Mouse (Mus musculus): Measurements from ENCODE around the gene Mertk. TPM values are rescaled to one million over a fixed set of nuclear protein-coding genes. Genes with fewer than 3 reads are reported as not detected.
A peak's percentile ranks its signal among the peaks of the same experiment; 100 is the strongest.

Mertk gene
- polyA plus RNA-seq, 1 experiment = 9.2 TPM

DNA sequence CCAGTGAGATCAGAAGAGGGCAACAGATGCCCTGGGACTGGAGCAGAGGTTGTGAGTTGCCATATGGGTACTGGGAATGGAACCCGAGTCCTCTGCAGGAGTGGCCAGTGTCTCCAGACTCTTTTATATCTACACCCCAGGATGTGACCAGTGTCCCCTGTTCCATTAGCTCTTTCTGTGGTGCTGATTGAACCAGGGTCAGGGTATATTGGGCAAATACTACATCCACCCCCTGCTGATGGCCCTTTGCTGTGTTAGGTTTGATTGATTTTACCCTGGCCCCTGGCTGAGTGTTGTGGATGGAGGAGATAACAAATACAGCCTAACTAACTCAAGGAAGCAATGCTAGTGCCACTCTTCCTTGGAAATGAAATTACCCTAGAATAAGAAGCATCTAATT lies 117.6 kb downstream of the Mertk start:
- 96% methylated on average over 1 of the region's 1 CpGs for WGBS
- Histone ChIP-seq H3K4me1 (ENCODE audit: control insufficient read depth, insufficient read depth, insufficient read length) (peaks cover 4% of the 10 kb centered on the region; the same call in 1 of the 2 replicates), H3K36me3 (ENCODE audit: control insufficient read depth, insufficient read depth, low read length) (no peaks in the 10 kb centered on the region), H3K4me3 (ENCODE audit: extremely low read depth, insufficient read depth, insufficient read length) (no peak overlapping the region), H3K27me3 (ENCODE audit: control insufficient read depth, insufficient read depth, low read length) (no peaks in the 10 kb centered on the region), H3K27ac (ENCODE audit: insufficient read depth, low read length) (no peak overlapping the region)
- no peak for DNase-seq (ENCODE audit: low read depth in 1 of 2, low spot score in 2 of 2)
- TF ChIP-seq CTCF (IDR thresholded peaks at IDR 0.05; ENCODE audit: extremely low read depth, insufficient read depth, insufficient read length, insufficient replicate concordance) (no peak), POLR2A (IDR thresholded peaks at IDR 0.05; ENCODE audit: low read depth, low read length) (no peak)

DNA sequence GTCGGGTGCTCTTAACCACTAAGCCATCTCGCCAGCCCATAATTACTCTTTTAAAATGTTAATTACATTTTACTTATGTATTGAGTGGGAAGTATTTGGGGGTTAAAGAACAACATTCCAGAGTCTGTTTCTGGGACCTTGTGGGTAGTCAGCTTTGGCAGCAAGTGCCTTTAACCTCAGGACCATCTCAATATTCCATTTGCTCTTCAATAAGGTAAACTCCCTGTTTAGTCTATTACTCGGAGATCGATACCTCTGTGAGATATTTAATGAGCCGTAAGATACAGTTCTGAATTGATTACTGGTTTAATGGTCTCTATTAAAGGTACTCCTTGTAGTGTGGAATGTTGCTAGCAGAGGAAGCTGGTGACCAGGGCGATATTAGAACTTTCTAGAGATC lies 118.2 kb downstream of the Mertk start:
- TF ChIP-seq CTCF (IDR thresholded peaks at IDR 0.05; ENCODE audit: extremely low read depth, insufficient read depth, insufficient read length, insufficient replicate concordance) (no peak), POLR2A (IDR thresholded peaks at IDR 0.05; ENCODE audit: low read depth, low read length) (no peak)
- no peak overlapping the region; the same call in 1 of the 2 replicates for H3K4me3 ChIP-seq (ENCODE audit: extremely low read depth, insufficient read depth, insufficient read length)
- 47% methylated on average over 6 of the region's 6 CpGs for WGBS
- H3K36me3 ChIP-seq (ENCODE audit: control insufficient read depth, insufficient read depth, low read length) = no peaks in the 10 kb centered on the region
- H3K27me3 ChIP-seq (ENCODE audit: control insufficient read depth, insufficient read depth, low read length) = no peaks in the 10 kb centered on the region
- DNase-seq (ENCODE audit: low read depth in 1 of 2, low spot score in 2 of 2) = no peak
- no peak overlapping the region for H3K27ac ChIP-seq (ENCODE audit: insufficient read depth, low read length)
- peaks cover 4% of the 10 kb centered on the region; the same call in 1 of the 2 replicates for H3K4me1 ChIP-seq (ENCODE audit: control insufficient read depth, insufficient read depth, insufficient read length)

GRCm38 (mm10) chr2:128817387-128817785 lies 118.6 kb downstream of the Mertk start:
- H3K4me3 ChIP-seq (ENCODE audit: extremely low read depth, insufficient read depth, insufficient read length) = peak overlapping the region; percentile 61
- H3K27me3 ChIP-seq (ENCODE audit: control insufficient read depth, insufficient read depth, low read length) = no peaks in the 10 kb centered on the region
- H3K4me1 ChIP-seq (ENCODE audit: control insufficient read depth, insufficient read depth, insufficient read length) = peaks cover 4% of the 10 kb centered on the region; the same call in 1 of the 2 replicates
- DNase-seq (ENCODE audit: low read depth in 1 of 2, low spot score in 2 of 2) = peak in 1 of 2 experiments; percentile 68
- H3K27ac ChIP-seq (ENCODE audit: insufficient read depth, low read length) = peak overlapping the region; percentile 80
- TF ChIP-seq POLR2A (IDR thresholded peaks at IDR 0.05; ENCODE audit: low read depth, low read length) = no peak
- no peak; the same call in 1 of the 2 replicates for TF ChIP-seq CTCF (IDR thresholded peaks at IDR 0.05; ENCODE audit: extremely low read depth, insufficient read depth, insufficient read length, insufficient replicate concordance)
- WGBS = under 1% methylated on average over 7 of the region's 7 CpGs
- no peaks in the 10 kb centered on the region for H3K36me3 ChIP-seq (ENCODE audit: control insufficient read depth, insufficient read depth, low read length)

- no peak for TF ChIP-seq CTCF (IDR thresholded peaks at IDR 0.05; ENCODE audit: extremely low read depth, insufficient read depth, insufficient read length, insufficient replicate concordance)
- TF ChIP-seq POLR2A (IDR thresholded peaks at IDR 0.05; ENCODE audit: low read depth, low read length) = peak; percentile 71
- no peaks in the 10 kb centered on the region for H3K27me3 ChIP-seq (ENCODE audit: control insufficient read depth, insufficient read depth, low read length)
- peak within 1 kb of the TSS; percentile 84 for H3K27ac ChIP-seq (ENCODE audit: insufficient read depth, low read length)
- peak within 1 kb of the TSS; percentile 91 for H3K4me3 ChIP-seq (ENCODE audit: extremely low read depth, insufficient read depth, insufficient read length)
- WGBS = 1% methylated on average over 59 of the region's 59 CpGs
- H3K36me3 ChIP-seq (ENCODE audit: control insufficient read depth, insufficient read depth, low read length) = no peaks in the 10 kb centered on the region
- peaks cover 4% of the 10 kb centered on the region; the same call in 1 of the 2 replicates for H3K4me1 ChIP-seq (ENCODE audit: control insufficient read depth, insufficient read depth, insufficient read length)
- peak; percentile 91 to 93 for DNase-seq (ENCODE audit: low read depth in 1 of 2, low spot score in 2 of 2)
These were observed 119.3 kb downstream of the Mertk start, which contains the start of gene Tmem87b for GRCm38 (mm10) chr2:128817786-128818681. Gene Tmem87b (plus strand): TSS chr2:128818118.

DNA sequence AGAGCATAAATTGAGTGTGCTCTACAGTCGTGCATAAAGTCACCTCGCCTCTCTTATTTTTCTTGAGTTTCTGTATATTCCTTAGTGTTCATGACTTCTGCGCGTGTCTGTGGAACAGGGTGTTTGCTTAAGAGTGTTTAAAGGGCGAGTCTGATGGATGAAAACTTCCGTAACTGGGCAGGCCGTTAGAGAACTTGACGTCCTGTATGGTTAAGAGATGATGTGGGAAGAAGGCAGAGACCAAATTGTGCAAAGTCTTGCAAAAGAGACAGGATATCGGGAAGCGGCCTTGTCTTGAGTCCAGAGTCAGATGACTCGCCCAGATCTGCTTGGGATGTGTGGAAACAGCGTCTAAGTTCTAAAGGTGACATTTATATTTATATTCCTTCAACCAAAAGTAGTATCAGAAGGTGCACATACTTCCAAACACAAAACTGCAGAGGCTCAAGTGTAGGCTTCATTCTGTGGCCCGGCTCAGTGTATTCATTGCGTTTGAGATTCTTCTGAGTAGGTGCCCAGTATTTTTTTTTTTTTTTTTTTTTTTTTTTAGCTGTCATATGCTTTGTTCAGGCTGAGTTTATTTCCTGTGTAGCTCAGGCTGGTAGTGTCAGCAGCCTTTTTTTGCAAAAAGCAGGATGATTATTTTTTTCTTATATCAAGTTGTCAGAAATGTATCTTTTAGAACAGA lies 120.3 kb downstream of the Mertk start:
- TF ChIP-seq POLR2A (IDR thresholded peaks at IDR 0.05; ENCODE audit: low read depth, low read length) (no peak), CTCF (IDR thresholded peaks at IDR 0.05; ENCODE audit: extremely low read depth, insufficient read depth, insufficient read length, insufficient replicate concordance) (no peak)
- no peaks in the 10 kb centered on the region; the same call in 1 of the 2 replicates for H3K36me3 ChIP-seq (ENCODE audit: control insufficient read depth, insufficient read depth, low read length)
- no peaks in the 10 kb centered on the region for H3K27me3 ChIP-seq (ENCODE audit: control insufficient read depth, insufficient read depth, low read length)
- peak overlapping the region; percentile 84; the same call in 1 of the 2 replicates for H3K27ac ChIP-seq (ENCODE audit: insufficient read depth, low read length)
- H3K4me3 ChIP-seq (ENCODE audit: extremely low read depth, insufficient read depth, insufficient read length) = peak overlapping the region; percentile 91; the same call in 1 of the 2 replicates
- 37% methylated on average over 14 of the region's 14 CpGs for WGBS
- H3K4me1 ChIP-seq (ENCODE audit: control insufficient read depth, insufficient read depth, insufficient read length) = peaks cover 4% of the 10 kb centered on the region; the same call in 1 of the 2 replicates
- DNase-seq (ENCODE audit: low read depth in 1 of 2, low spot score in 2 of 2) = no peak

GRCm38 (mm10) chr2:128820631-128821030 lies 121.9 kb downstream of the Mertk start:
- no peak for DNase-seq (ENCODE audit: low read depth in 1 of 2, low spot score in 2 of 2)
- 85% methylated on average over 2 of the region's 2 CpGs for WGBS
- Histone ChIP-seq H3K4me1 (ENCODE audit: control insufficient read depth, insufficient read depth, insufficient read length) (peaks cover 4% of the 10 kb centered on the region; the same call in 1 of the 2 replicates), H3K4me3 (ENCODE audit: extremely low read depth, insufficient read depth, insufficient read length) (no peak overlapping the region), H3K27ac (ENCODE audit: insufficient read depth, low read length) (no peak overlapping the region), H3K27me3 (ENCODE audit: control insufficient read depth, insufficient read depth, low read length) (no peaks in the 10 kb centered on the region), H3K36me3 (ENCODE audit: control insufficient read depth, insufficient read depth, low read length) (peaks cover 4% of the 10 kb centered on the region)
- TF ChIP-seq POLR2A (IDR thresholded peaks at IDR 0.05; ENCODE audit: low read depth, low read length) (no peak), CTCF (IDR thresholded peaks at IDR 0.05; ENCODE audit: extremely low read depth, insufficient read depth, insufficient read length, insufficient replicate concordance) (no peak)

All from spleen, adult 2 months (tissue).